Mouse (Mus musculus): Measurements from ENCODE around the gene Tpmt. TPM values are rescaled to one million over a fixed set of nuclear protein-coding genes. Genes with fewer than 3 reads are reported as not detected.

Tpmt gene
- polyA plus RNA-seq, 1 experiment from 2014 or later, result 28.4 TPM

- no peak overlapping the region for H3K27ac ChIP-seq (ENCODE audit: low read depth)
- H3K9ac ChIP-seq, result no peak overlapping the region
- H3K27me3 ChIP-seq (ENCODE audit: insufficient read depth, low read length), result no peaks in the 10 kb centered on the region
- no peaks in the 10 kb centered on the region for H3K36me3 ChIP-seq (ENCODE audit: insufficient read depth)
- no peak overlapping the region for H3K4me3 ChIP-seq (ENCODE audit: low read depth, low read length)
- 84% methylated on average over 7 of the region's 7 CpGs for WGBS
- peaks cover 10% of the 10 kb centered on the region; the same call in 1 of the 2 replicates for H3K4me1 ChIP-seq (ENCODE audit: insufficient read depth)
- TF ChIP-seq CTCF (IDR thresholded peaks at IDR 0.05; ENCODE audit: low read depth), result peak; percentile 35; the same call in 1 of the 2 replicates
- no peaks in the 10 kb centered on the region for H3K9me3 ChIP-seq (ENCODE audit: low read depth, low read length)
- ATAC-seq (ENCODE audit: insufficient read depth) (no peak), DNase-seq (no peak)
- no peak overlapping the region for H3K4me2 ChIP-seq
Measured at GRCm38 (mm10) chr13:46976532-46976931, 68.0 kb downstream of the Tpmt start.

GRCm38 (mm10) chr13:46975930-46976329, 68.6 kb downstream of the Tpmt start:
- Histone ChIP-seq H3K9me3 (ENCODE audit: low read depth, low read length) (no peaks in the 10 kb centered on the region), H3K36me3 (ENCODE audit: insufficient read depth) (no peaks in the 10 kb centered on the region), H3K27me3 (ENCODE audit: insufficient read depth, low read length) (no peaks in the 10 kb centered on the region), H3K4me2 (no peak overlapping the region), H3K4me1 (ENCODE audit: insufficient read depth) (peaks cover 10% of the 10 kb centered on the region; the same call in 1 of the 2 replicates), H3K27ac (ENCODE audit: low read depth) (peak overlapping the region; percentile 22), H3K4me3 (ENCODE audit: low read depth, low read length) (no peak overlapping the region), H3K9ac (no peak overlapping the region)
- TF ChIP-seq CTCF (IDR thresholded peaks at IDR 0.05; ENCODE audit: low read depth), result no peak
- DNase-seq, result no peak
- WGBS, result 25% methylated on average over 4 of the region's 4 CpGs
- ATAC-seq (ENCODE audit: insufficient read depth), result no peak

GRCm38 (mm10) chr13:46975031-46975551, 69.4 kb downstream of the Tpmt start:
- no peaks in the 10 kb centered on the region for H3K27me3 ChIP-seq (ENCODE audit: insufficient read depth, low read length)
- peak; percentile 65; the same call in 1 of the 2 replicates for ATAC-seq (ENCODE audit: insufficient read depth)
- no peaks in the 10 kb centered on the region for H3K9me3 ChIP-seq (ENCODE audit: low read depth, low read length)
- no peak overlapping the region for H3K9ac ChIP-seq
- H3K4me1 ChIP-seq (ENCODE audit: insufficient read depth), result peaks cover 8% of the 10 kb centered on the region; the same call in 1 of the 2 replicates
- peak overlapping the region; percentile 34; the same call in 1 of the 2 replicates for H3K4me2 ChIP-seq
- H3K4me3 ChIP-seq (ENCODE audit: low read depth, low read length), result no peak overlapping the region
- TF ChIP-seq CTCF (IDR thresholded peaks at IDR 0.05; ENCODE audit: low read depth), result no peak
- DNase-seq, result peak; percentile 42
- WGBS, result 50% methylated on average over 14 of the region's 14 CpGs
- peak overlapping the region; percentile 22 for H3K27ac ChIP-seq (ENCODE audit: low read depth)
- no peaks in the 10 kb centered on the region for H3K36me3 ChIP-seq (ENCODE audit: insufficient read depth)

Other genes with a start within 250 kb of the Tpmt start
- 35.4 and 40.4 TPM in 2 replicates for gene Kif13a, start 114.9 kb downstream of the Tpmt start, polyA plus RNA-seq (2014; fragmentation: Nextera tagmentation; extraction: Ambion mirVana)
- 3.5 and 3.8 TPM in 2 replicates for gene Nhlrc1, start 29.9 kb downstream of the Tpmt start, polyA plus RNA-seq (2014; fragmentation: Nextera tagmentation; extraction: Ambion mirVana)
- gene Kdm1b, start 1.2 kb downstream of the Tpmt start, polyA plus RNA-seq (2014; fragmentation: Nextera tagmentation; extraction: Ambion mirVana), result 11.8 and 12.5 TPM in 2 replicates
- 301 and 326 TPM in 2 replicates for gene Dek, start 61.5 kb upstream of the Tpmt start, polyA plus RNA-seq (2014; fragmentation: Nextera tagmentation; extraction: Ambion mirVana)
- 1.2 and 1.5 TPM in 2 replicates for gene Rnf144b, start 77.9 kb upstream of the Tpmt start, polyA plus RNA-seq (2014; fragmentation: Nextera tagmentation; extraction: Ambion mirVana)

Data from lung, embryonic 14.5 days (tissue).